Mouse (Mus musculus) small intestine, adult 2 months (tissue): ENCODE data around the gene Snapc1.

Source experiments
- CTCF ChIP-seq: fragments of 200-500 bp; IDR thresholded peaks from 2 replicates; pipeline ENCODE4 v1.5.1; 2012; ENCODE audit warnings: low read depth, mild to moderate bottlenecking, control low read depth, inconsistent platforms, low read length, moderate library complexity, mixed read lengths; ENCODE audit not compliant: insufficient replicate concordance, insufficient read length; ENCODE audit errors: extremely low read depth
- POLR2A ChIP-seq: fragments of 200-500 bp; IDR thresholded peaks from 2 replicates; pipeline ENCODE4 v1.6.1; 2012; ENCODE audit warnings: low read depth, mild to moderate bottlenecking, control low read depth, inconsistent platforms, low read length, moderate library complexity

- TF ChIP-seq CTCF, result peak; percentile 35; the same call in 1 of the 2 replicates
- TF ChIP-seq POLR2A, result no peak
Observed at GRCm38 (mm10) chr12:73931274-73931673, 33.0 kb upstream of the Snapc1 start.
